28 mouse cellular contexts compared by ENCODE assay signal in genomic region chr3:13247537-13247936, GRCm38 (mm10).
"Had no signal": no experiment of that assay in that cellular context is flagged by ENCODE, and none has a peak within 500 bp of the region (broad histone marks: within the 10 kb centered on the region; RNA-seq: fewer than 3 reads in every experiment).

No protein-coding gene starts in this region.

- H3K4me1 ChIP-seq: embryonic facial prominence, embryonic 10.5 days; embryonic facial prominence, embryonic 12.5 days; embryonic facial prominence, embryonic 13.5 days; embryonic facial prominence, embryonic 15.5 days; forebrain, embryonic 10.5 days; forebrain, embryonic 12.5 days; forebrain, embryonic 13.5 days had no signal

- H3K36me3 ChIP-seq: embryonic facial prominence, embryonic 10.5 days; embryonic facial prominence, embryonic 12.5 days; embryonic facial prominence, embryonic 13.5 days; embryonic facial prominence, embryonic 15.5 days; forebrain, embryonic 10.5 days; forebrain, embryonic 12.5 days had no signal

- H3K4me2 ChIP-seq: embryonic facial prominence, embryonic 12.5 days; embryonic facial prominence, embryonic 13.5 days; embryonic facial prominence, embryonic 15.5 days; forebrain, embryonic 12.5 days; forebrain, embryonic 13.5 days had no signal

- H3K27me3 ChIP-seq: embryonic facial prominence, embryonic 12.5 days; embryonic facial prominence, embryonic 13.5 days; embryonic facial prominence, embryonic 15.5 days; forebrain, embryonic 12.5 days; forebrain, embryonic 13.5 days had no signal

- H3K4me3 ChIP-seq: embryonic facial prominence, embryonic 10.5 days; embryonic facial prominence, embryonic 12.5 days; embryonic facial prominence, embryonic 13.5 days; embryonic facial prominence, embryonic 15.5 days; erythroblast, embryonic 14.5 days; forebrain, embryonic 10.5 days; forebrain, embryonic 12.5 days; forebrain, embryonic 13.5 days; gastrocnemius, adult 2 months; heart, adult 2 months had no signal

- H3K9me3 ChIP-seq: embryonic facial prominence, embryonic 10.5 days; embryonic facial prominence, embryonic 12.5 days; embryonic facial prominence, embryonic 13.5 days; embryonic facial prominence, embryonic 15.5 days; forebrain, embryonic 10.5 days; forebrain, embryonic 12.5 days; forebrain, embryonic 13.5 days had no signal

- DNase-seq: cerebellum, adult 2 months; cerebellum, adult 8-10 months; cerebellum, adult 9-10 months; cerebellum, adult 9-11 months; cerebellum, postnatal 10 days; cerebellum, postnatal 14 days; cerebellum, postnatal 25 days; cerebellum, postnatal 36 days; embryo, embryonic 11 days; forebrain, postnatal 0 days; gastrocnemius, adult 2 months; gastrocnemius, postnatal 10 days; gastrocnemius, postnatal 14 days; gastrocnemius, postnatal 25 days; gastrocnemius, postnatal 36 days; heart, adult 11 months; heart, adult 18-20 months; heart, adult 2 months had no signal

- ATAC-seq: forebrain, embryonic 13.5 days; forebrain, embryonic 14.5 days; forebrain, embryonic 16.5 days; forebrain, postnatal 0 days had no signal

- H3K9ac ChIP-seq: embryonic facial prominence, embryonic 12.5 days; embryonic facial prominence, embryonic 13.5 days; embryonic facial prominence, embryonic 15.5 days; forebrain, embryonic 12.5 days; forebrain, embryonic 13.5 days; forebrain, postnatal 0 days had no signal

- H3K27ac ChIP-seq: embryonic facial prominence, embryonic 10.5 days; embryonic facial prominence, embryonic 12.5 days; embryonic facial prominence, embryonic 13.5 days; embryonic facial prominence, embryonic 15.5 days; forebrain, embryonic 10.5 days; forebrain, embryonic 12.5 days; forebrain, embryonic 13.5 days; gastrocnemius, adult 2 months; heart, adult 2 months had no signal
